ENCODE assay signal across 8 mouse cellular contexts in genomic region chr11:21468465-21468864, GRCm38 (mm10).
A peak's percentile ranks its signal among the peaks of the same experiment; 100 is the strongest.
DNase-seq lines count a peak whose midpoint lies in the region; ATAC-seq and TF ChIP-seq lines count a peak whose summit lies in the region.

No protein-coding gene starts in this region.

- H3K36me3 ChIP-seq in kidney, embryonic 15.5 days, result no peaks in the 10 kb centered on the region
- H3K36me3 ChIP-seq in G1E (replicated peaks), result no peaks in the 10 kb centered on the region
- H3K36me3 ChIP-seq in forebrain, embryonic 11.5 days (ENCODE audit: control insufficient read depth, insufficient read depth, low read length), result no peaks in the 10 kb centered on the region
- no peaks in the 10 kb centered on the region for H3K36me3 ChIP-seq in heart, embryonic 12.5 days

- no peak for TF ChIP-seq CTCF in G1E (IDR thresholded peaks at IDR 0.05; ENCODE audit: low read depth, low read length)

- no peaks in the 10 kb centered on the region for H3K27me3 ChIP-seq in kidney, embryonic 15.5 days
- H3K27me3 ChIP-seq in G1E (ENCODE audit: insufficient read depth, low read length), result no peaks in the 10 kb centered on the region
- H3K27me3 ChIP-seq in forebrain, embryonic 11.5 days (ENCODE audit: control insufficient read depth, insufficient read depth, low read length), result no peaks in the 10 kb centered on the region
- no peaks in the 10 kb centered on the region for H3K27me3 ChIP-seq in heart, embryonic 12.5 days (replicated peaks)

- H3K4me3 ChIP-seq in kidney, embryonic 15.5 days (replicated peaks), result no peak overlapping the region
- H3K4me3 ChIP-seq in G1E (ENCODE audit: low read depth, low read length), result no peak overlapping the region
- H3K4me3 ChIP-seq in forebrain, embryonic 11.5 days (ENCODE audit: low read depth, low read length), result no peak overlapping the region
- H3K4me3 ChIP-seq in heart, embryonic 12.5 days, result no peak overlapping the region

- H3K9ac ChIP-seq in kidney, embryonic 15.5 days, result no peak overlapping the region
- no peak overlapping the region for H3K9ac ChIP-seq in forebrain, embryonic 11.5 days (ENCODE audit: low read length)
- H3K9ac ChIP-seq in heart, embryonic 12.5 days, result no peak overlapping the region

- no peak overlapping the region for H3K4me2 ChIP-seq in kidney, embryonic 15.5 days
- H3K4me2 ChIP-seq in forebrain, embryonic 11.5 days (ENCODE audit: low read depth, low read length, severe bottlenecking), result no peak overlapping the region
- no peak overlapping the region for H3K4me2 ChIP-seq in heart, embryonic 12.5 days

- DNase-seq in kidney, adult 9 months, result peak; percentile 61
- DNase-seq in G1E (ENCODE audit: low spot score), result peak; percentile 2
- peak; percentile 74 for DNase-seq in induced T-regulatory cell, adult 2 months (ENCODE audit: low read depth)
- peak; percentile 26 for DNase-seq in retina, postnatal 1 day
- no peak for DNase-seq in forebrain, embryonic 11.5 days (ENCODE audit: low spot score)
- no peak for DNase-seq in heart, adult 11 months

- no peak overlapping the region for H3K27ac ChIP-seq in kidney, embryonic 15.5 days
- H3K27ac ChIP-seq in forebrain, embryonic 11.5 days (ENCODE audit: low read depth, low read length), result no peak overlapping the region
- H3K27ac ChIP-seq in heart, embryonic 12.5 days (ENCODE audit: poor library complexity, severe bottlenecking), result no peak overlapping the region

- no peaks in the 10 kb centered on the region for H3K4me1 ChIP-seq in kidney, embryonic 15.5 days
- H3K4me1 ChIP-seq in G1E (ENCODE audit: insufficient read depth, low read depth, low read length), result no peaks in the 10 kb centered on the region
- H3K4me1 ChIP-seq in forebrain, embryonic 11.5 days (replicated peaks; ENCODE audit: control insufficient read depth, insufficient read depth, low read length), result no peaks in the 10 kb centered on the region
- no peaks in the 10 kb centered on the region for H3K4me1 ChIP-seq in heart, embryonic 12.5 days (replicated peaks)

- ATAC-seq in kidney, embryonic 15.5 days (replicated peaks; ENCODE audit: low FRiP score), result no peak
- ATAC-seq in G1E (ENCODE audit: extremely low read depth, insufficient number of reproducible peaks, low FRiP score, poor library complexity, severe bottlenecking), result no peak
- no peak for ATAC-seq in forebrain, embryonic 11.5 days (replicated peaks; ENCODE audit: low FRiP score)
- no peak for ATAC-seq in heart, embryonic 12.5 days (ENCODE audit: insufficient number of reproducible peaks, low FRiP score)

- H3K9me3 ChIP-seq in kidney, embryonic 15.5 days (replicated peaks), result no peaks in the 10 kb centered on the region
- H3K9me3 ChIP-seq in G1E (replicated peaks), result no peaks in the 10 kb centered on the region
- no peaks in the 10 kb centered on the region for H3K9me3 ChIP-seq in forebrain, embryonic 11.5 days (ENCODE audit: control insufficient read depth, low read length)
- H3K9me3 ChIP-seq in heart, embryonic 12.5 days (replicated peaks), result no peaks in the 10 kb centered on the region

Comparison
In these comparisons a context has a peak if more than half of its experiments do, and no peak if none do; other contexts are left out.
1. DNase-seq: peak in kidney, adult 9 months (single experiment), G1E (single experiment), induced T-regulatory cell, adult 2 months (single experiment) and retina, postnatal 1 day (single experiment); none in forebrain, embryonic 11.5 days (single experiment) and heart, adult 11 months (single experiment).